Mouse (Mus musculus): ENCODE results near the gene Anxa2.

The Anxa2 gene

DNA sequence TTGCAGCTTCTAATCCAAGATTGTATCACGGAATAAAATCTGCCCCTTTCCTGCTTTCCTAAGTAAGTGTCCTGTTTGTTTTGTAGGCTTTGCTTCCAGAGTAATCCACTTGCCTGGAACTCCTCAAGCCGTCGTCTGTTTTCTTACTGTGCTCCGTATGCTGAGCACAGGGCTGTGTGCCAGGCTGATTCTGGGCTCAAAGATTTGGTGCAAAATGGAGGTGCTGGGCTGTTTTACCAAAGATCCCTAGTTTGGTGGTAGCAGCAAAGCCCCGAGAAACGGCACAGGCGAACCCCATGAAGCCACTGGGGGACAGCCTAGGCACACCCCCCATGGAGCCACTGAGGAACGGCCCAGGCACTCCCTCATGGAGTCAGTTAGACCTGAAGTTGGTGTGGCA is 60.8 kb downstream of the Anxa2 start:
- DNase-seq: no peak

DNA sequence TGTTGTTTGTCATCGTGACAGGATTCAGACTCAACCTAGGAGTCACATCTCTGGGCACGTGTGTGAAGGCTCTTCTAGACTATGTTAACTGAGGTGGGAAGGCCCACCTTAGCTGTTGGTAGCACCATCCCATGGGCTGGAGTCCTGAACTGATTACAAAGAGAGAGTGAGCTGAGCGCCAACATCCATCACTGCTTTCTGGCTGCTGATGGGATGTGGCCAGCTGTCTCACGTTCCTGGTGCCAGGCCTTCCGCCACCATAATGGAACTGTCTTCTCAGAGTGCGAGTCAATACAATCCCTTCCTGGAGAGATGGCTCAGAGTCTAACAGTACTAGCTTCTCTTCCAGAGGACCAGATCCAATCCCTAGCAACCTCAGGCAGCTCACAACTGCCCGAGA is 62.0 kb downstream of the Anxa2 start:
- no peak for DNase-seq

DNA sequence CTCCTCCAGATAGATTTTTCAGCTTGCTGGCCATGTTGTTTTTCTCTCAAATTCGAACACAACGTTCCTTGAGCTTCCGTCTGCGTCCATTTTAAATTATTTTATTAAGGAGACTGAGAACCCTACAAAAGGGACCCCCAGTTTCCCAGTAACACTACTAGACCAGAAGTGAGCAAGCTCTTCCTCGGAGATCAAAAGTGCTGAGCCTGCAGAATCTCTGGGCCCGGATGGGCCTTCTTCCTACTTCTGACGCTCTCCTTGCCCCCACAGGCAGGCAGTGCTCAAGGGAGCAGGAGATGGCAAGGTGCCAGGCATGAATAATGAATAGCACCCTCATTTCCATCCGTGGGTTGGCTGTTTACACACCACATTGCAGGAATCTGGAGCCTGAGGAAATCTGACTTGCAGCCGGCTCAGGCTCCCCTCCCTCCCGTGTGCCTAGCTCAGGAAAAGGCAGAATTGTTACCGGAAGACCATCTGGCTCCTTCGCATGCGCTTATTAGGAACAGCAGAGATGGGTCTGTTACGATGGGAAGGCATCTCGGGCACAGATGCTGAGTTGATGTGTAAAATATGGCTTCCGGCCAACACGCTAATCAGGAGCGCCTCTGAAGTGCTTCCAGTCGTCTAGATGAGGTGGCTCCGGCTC is 64.1 kb downstream of the Anxa2 start:
- no peak for DNase-seq

Data from thymus, adult 18-20 months (tissue).